Mouse (Mus musculus) neutrophil, adult 83 days (primary cell): ENCODE measurements around the gene Pdlim4. TPM values are rescaled to one million over a fixed set of nuclear protein-coding genes. Genes with fewer than 3 reads are reported as not detected.

Source experiments
- total RNA-seq, 2 experiments: library from RNA; stranded (reverse); gene quantifications; one replicate each; pipeline ENCODE4 v1.2.4; 2023

The Pdlim4 gene
- total RNA-seq = 1 to 10 TPM; 1.8 to 2.3 TPM

DNA sequence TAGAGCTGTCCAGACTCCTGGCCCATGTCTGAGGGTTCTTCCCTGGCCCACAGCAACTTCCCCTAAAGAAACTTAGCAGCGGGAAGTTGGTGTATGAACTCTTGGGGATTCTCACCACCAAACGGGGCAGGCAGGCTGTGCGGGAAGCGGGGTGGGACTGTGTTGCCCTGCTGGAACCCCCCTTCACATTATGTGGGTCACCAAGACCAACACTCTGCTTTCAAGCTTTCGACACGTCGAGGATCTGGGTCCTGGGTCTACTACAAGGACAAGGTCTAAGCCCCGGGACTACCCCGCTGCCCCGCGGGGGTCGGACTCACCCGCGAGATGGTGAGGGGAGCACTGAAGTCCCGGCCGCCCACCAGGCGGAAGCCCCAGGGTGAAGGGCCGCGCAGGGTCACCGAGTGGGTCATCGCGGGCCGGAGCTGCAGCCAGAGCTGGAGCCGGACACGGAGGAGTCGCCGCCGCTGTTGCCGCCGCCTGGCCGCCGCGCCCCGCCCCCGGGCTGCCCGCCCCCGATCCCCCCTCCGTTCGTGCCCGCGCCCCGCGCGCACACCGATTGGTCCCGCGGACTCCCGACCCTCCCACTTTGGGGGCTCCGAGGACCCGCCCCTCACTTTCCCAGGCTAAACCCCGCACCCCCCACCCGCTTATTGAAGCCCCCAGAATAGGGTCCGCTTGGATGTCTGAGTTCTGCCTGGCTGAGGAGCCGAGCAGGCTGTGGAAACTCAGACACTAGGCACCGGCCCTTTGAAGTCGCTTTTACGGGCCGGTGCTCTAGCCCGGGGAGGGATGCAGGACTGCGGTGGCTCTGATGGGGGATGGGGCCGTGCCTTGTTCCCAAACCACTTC lies at the start of gene Pdlim4:
Gene Pdlim4 (minus strand): TSS at position 495 of the 852 bp plus-strand sequence.

DNA sequence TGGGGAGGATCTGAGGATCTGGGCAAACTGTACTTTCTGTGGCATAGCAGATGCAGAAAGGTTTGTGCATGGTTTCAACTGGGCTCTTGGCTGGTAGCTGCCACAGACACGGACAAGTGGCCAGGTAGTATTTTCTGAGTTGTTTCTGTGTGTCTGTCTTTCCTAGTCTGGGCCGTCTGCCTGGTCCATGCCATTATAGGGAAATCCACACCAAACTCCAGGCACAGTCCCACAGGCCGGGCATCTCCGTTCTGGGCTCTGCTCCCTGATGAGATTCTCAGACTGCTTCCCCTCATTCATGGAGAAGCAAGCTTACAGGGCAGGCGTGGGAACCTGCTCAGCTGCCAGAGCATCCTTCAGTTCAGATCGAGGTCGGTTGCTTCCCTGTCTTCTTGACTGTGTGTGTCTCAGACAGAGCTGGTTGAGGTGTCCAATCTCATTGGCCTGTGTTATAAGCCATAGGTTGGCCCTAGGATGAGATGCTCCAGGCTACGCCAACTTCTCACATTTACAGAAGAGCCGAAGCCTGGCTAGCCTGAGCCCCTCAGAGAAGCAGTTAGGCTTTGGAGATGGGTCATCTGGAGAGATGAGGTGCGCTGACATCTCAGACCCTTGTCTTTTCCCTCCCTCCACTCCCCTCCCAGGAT lies 31.4 kb upstream of the Pdlim4 start, which contains the start of gene P4ha2:
Gene P4ha2 (plus strand): TSS at position 51 of the 647 bp plus-strand sequence.

DNA sequence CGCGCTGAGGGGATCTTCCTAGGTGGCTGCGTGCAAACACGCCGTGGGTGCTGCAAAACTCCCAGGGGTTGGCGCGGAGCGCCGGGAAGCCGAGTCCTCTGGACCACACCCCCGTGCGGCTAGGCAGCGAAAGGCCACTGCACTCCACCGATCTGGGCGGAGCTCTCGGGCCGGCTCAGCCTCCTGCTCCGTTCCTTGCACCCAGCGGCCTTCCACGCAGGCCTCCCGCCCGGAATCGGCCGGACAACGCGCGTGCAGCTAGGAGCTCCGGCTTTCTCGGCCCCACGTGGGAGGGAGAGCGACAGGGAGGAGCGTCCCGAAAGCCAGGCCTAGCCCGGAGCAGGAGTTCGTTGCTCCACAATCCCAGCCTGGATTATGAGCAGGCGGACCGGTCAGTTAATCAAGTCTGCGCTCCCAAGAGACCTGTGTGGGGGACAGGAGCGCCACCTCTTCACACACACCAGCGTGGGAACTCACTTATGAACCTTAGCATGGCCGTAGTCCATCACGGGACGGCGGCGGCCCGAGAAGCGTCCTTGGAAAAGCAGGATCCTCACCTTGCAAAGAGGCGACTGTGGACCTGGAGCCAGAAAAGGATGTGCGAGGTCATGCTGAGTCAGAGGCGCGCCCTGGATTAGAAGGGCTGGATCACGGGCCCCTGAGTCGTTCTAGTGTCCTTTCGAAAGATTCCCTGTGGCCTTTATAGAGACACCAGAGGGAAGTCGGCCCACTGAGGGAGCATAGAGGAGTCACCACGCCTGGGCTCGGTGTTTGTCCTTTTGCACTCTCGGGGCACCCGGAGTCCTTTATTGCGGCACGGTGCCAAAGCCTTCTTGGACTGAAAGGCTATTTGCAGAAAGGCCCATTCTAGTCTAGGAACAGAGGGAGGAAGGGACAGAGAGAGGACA lies 40.5 kb downstream of the Pdlim4 start, which contains the start of gene Slc22a4:
Gene Slc22a4 (minus strand): TSS at position 47 of the 908 bp plus-strand sequence.

Other genes starting within 250 kb of the Pdlim4 start
- gene Gm12216, start 209.8 kb downstream of the Pdlim4 start, total RNA-seq = 1 to 10 TPM in 1 of 2 experiments, under 1 TPM in 1; 0.82 to 1.9 TPM
- 1 to 10 TPM; 5.9 to 6.5 TPM for gene Slc22a5, start 177.4 kb downstream of the Pdlim4 start, total RNA-seq
- gene Slc22a21, start 88.7 kb downstream of the Pdlim4 start, total RNA-seq = 1 to 10 TPM in 1 of 2 experiments, under 1 TPM in 1; 0.85 to 2.4 TPM
- 10 to 100 TPM; 16.2 to 23.7 TPM for gene Slc22a4, start 40.9 kb downstream of the Pdlim4 start, total RNA-seq
- 1 to 10 TPM in 1 of 2 experiments, under 1 TPM in 1; 0.35 to 1.1 TPM for gene P4ha2, start 31.1 kb upstream of the Pdlim4 start, total RNA-seq
- not detected for gene Csf2, start 180.7 kb upstream of the Pdlim4 start, total RNA-seq
- gene Il3, start 198.3 kb upstream of the Pdlim4 start, total RNA-seq = not detected
- 1 to 10 TPM; 2.4 to 5.4 TPM for gene Acsl6, start 234.8 kb upstream of the Pdlim4 start, total RNA-seq